Mouse (Mus musculus) adrenal gland, adult 8-10 months (tissue): ENCODE data around the gene Ndufa10. TPM values are rescaled to one million over a fixed set of nuclear protein-coding genes. Genes with fewer than 3 reads are reported as not detected.
"Not testable (repeated sequence)": the region's sequence is repeated elsewhere in the genome, so short reads cannot be mapped to it uniquely, and the experiment has no call there.

Experiments used
- DNase-seq: peaks from one replicate; pipeline ENCODE4 v3.0.0; 2022
- total RNA-seq, 4 experiments: library from RNA; stranded (reverse); gene quantifications; 2 replicates each; pipeline ENCODE4 v1.2.4; 2022

The Ndufa10 gene
- 100 to 1,000 TPM; 209 to 284 (median 255) TPM for total RNA-seq

GRCm38 (mm10) chr1:92473165-92474041 is at the start of gene Ndufa10:
Ndufa10 (minus strand) TSS chr1:92473860.
- DNase-seq, result peak; percentile 89

DNA sequence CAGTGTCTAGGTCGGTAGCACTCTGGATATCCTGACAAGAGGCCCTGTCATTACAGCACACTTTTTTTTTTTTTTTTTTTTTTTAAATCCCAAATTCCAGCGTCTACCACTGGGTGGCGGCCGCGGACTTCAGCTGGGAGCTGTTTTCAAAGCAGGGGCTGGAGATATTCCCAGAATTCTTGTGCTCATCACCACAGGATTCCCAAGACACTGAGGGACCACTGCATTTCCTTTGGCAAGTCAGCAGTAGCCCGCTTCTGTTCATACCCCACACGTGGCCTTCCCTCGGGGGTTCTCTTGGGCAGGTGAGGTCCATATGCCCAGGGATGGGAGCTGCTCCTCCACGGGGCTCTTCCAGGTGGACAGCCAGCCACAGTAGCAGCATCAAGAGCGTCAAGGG is 47.7 kb upstream of the Ndufa10 start:
- no peak for DNase-seq

DNA sequence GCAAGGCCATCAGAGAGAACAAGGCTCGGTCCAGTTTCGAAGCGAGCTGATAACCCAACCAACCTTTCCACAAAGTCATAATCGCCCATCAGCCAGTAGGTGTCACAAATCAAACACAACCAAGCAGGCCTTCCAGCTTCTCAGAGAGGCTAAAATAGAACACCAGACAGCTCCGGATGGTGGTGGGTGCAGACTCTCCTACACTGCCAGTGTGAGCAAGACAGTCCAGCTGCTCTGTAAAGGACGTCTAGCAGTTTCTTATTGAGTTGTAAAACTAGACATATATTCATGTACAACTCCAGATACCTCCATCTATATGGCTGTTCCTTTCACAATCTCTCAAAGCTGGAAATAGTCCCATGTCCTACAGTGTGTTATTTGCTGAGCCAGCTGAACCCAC is 45.4 kb upstream of the Ndufa10 start:
- no peak for DNase-seq

DNA sequence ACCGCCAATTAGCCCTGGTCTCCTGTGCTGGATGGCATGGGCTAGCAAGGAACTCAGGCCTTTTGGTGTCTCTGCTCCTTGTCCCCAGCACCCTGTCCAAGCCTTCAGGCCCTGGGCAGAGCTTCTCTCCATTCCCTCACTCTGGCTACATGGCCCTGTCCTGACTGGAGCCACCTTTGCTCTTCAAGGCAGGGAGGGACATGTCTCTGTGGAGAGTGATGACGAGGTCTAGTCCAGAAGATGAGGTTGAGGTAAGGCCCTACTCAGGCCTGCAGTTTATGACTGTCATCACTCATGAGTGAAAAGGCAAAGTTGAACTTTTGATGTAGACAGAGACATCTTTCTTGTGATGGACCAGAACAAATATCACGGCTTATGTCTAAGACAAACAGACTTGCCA is 44.9 kb upstream of the Ndufa10 start, which contains the start of gene Olfr1414:
Gene Olfr1414, minus strand, starts transcription at position 101 of the 400 bp plus-strand sequence.
- no peak for DNase-seq

DNA sequence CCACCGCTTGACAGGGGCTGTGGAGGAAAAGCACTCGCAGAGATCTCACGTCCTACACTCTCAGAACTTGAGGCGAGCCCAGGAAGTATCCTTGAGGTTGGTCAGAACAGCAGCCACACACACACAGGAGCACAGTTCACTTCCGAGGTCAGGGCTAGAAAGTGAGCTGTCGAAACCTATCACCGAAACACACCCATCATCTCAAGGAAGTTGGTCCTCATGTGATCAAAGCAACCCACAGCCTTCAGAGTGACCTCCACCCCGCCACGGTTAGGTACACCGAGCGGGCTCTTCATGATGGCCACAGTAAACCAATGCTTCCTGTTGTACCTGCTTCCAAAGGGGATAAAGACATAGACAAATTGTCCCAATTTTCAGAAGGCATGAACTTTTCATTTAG is 41.7 kb upstream of the Ndufa10 start:
- peak; percentile 21 for DNase-seq

GRCm38 (mm10) chr1:92511646-92512045 is 38.0 kb upstream of the Ndufa10 start:
- not testable (repeated sequence) for DNase-seq

DNA sequence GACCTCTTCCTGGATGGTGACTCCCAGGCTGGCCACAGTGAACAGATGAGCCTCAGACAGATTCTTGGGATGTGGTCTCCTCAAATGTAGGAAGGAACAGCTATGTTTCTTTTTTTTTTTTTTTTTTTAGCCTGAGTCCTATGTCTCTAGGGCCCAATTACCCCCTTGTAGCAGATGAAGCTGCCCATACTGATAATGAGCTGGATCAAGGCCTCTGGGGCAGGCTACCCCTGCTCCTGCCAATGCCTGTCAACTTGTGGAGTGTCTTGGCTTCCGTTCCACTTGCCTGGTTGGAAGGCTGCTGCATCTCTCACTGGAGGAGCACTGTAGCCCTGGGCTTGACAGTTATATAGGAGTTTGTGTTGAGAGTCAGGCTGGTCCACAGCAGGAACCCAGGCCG is 22.3 kb upstream of the Ndufa10 start, which contains the start of gene Olfr1415:
Gene Olfr1415, minus strand, starts transcription at position 101 of the 400 bp plus-strand sequence.
- DNase-seq, result no peak

GRCm38 (mm10) chr1:92485013-92485412 is 11.4 kb upstream of the Ndufa10 start, which contains the start of gene Olfr1416:
Olfr1416 (minus strand) TSS chr1:92485113.
- no peak for DNase-seq

DNA sequence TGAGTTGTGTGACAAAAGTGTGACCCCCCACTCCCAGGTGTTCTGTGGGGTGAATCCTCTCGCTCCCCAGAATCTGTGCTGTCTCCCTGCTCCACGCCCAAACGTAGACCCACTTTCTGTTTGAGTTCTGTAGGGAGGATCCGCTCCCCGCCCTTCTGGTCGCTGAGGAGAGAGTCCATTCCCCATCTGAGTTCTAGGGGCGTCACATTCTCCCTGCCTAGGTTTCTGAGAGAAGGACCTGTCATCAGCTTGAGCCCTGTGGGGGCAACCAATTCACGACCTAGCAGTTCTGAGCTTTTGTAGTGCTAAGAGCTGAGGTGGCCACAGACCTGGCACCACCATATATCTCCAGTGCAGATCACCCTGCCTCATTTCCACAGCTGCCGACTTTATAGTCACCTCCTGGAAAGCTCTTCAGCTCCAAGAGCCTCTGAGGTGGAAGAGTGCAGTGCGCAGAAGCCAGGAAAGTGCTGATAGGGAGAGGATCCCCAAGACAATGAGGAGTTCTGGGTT is 462 bp upstream of the Ndufa10 start:
- DNase-seq, result no peak

GRCm38 (mm10) chr1:92468891-92469290 is 4.8 kb downstream of the Ndufa10 start:
- no peak for DNase-seq

DNA sequence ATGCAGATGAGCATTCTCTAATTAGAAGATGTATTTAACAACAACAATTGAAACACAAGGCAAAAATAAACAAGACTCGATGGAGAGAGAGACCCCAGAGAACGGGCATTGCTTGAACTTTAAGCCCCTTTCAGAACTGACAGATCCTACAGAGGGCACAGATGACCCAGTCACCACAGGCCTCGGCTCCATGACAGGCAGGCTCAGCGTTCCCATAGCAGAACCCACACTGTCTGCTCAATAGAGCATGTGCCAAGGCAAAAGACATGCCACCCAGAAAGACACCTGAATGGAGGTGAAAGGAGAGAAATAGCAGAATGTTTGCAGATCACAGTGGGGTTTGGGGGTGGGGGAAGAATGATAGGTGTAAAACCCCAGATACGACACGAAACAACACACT is 15.2 kb downstream of the Ndufa10 start:
- no peak for DNase-seq

- DNase-seq, result no peak
Measured at GRCm38 (mm10) chr1:92457758-92458157, 15.9 kb downstream of the Ndufa10 start.

DNA sequence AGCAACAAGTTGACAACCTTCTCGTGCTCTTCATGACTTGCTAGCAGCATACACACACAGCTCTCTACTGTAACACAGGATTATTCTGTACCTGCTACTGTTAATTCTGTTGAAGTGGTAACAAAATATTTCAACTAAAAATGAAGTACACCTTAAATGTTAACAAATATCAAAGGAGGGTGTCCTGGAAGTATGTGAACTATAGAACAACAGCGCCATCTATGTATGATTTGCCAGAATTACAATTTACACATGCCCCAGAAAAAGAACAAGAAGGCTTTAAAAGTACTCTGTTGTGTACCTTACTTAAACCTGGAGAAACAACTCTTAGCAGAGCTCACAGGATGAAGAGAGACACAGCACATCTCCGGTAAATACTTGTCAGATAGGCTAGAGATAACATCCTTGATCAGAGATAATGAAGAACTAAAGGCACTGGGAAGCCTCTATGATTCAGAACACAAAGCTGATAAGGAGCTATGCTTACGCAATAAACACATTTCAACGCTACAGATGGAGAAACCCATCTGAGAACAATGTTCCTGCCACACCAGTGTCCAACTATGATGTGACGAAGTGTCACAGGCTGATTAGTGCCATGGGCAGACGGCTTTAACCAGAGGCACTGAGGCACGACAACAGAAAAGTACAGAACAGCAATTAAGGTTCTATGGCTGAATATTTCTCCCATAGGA is 19.8 kb downstream of the Ndufa10 start:
- no peak for DNase-seq

DNA sequence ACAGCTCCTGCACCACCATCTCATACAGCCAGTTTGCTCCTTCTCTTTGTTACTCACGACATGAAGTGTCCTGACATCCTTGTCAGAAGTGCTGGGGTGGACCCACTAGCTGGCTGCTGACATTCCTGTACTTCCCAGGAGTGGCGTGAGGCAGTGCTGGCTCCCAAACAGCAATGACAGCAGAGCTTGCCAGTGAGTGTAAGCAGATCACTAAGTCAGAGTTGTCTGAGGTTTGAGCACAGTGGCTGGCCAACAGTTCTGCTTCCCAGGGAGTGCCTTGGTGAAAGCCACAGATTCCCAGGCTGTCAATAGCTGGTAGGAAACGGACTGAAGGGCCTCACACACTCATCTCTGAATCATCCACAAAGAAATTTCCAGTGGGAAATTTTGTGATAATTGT is 25.4 kb downstream of the Ndufa10 start:
- DNase-seq, result no peak

DNA sequence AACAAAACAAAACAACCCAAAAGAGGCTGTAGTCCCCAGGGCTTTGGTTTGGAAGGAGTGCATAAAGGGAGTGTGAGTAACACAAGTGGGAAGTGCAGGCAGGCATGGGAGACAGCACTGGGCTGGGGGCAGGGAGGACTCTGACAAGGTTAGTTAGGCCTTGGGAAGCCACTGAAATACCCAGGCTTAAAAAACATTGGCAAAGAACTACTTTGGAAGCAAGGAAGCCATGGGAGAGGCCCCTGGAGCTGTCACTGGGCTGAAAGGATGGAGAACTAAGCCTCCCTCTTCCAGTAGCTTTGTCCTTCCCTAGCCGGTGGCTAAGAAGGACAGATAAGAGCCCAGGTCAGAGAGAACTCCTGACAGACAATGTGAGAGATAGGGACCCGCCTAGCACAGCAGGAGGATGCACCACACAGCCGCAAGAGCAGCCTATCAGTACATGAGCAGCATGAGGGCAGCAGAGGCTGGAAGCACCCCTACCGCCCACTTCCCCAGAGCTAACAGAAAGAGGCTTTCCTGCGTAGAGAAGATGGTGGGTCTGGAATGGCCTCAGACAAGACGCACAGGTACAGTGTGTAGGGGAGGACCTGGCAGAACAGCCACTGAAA is 32.1 kb downstream of the Ndufa10 start:
- peak; percentile 62 for DNase-seq

DNA sequence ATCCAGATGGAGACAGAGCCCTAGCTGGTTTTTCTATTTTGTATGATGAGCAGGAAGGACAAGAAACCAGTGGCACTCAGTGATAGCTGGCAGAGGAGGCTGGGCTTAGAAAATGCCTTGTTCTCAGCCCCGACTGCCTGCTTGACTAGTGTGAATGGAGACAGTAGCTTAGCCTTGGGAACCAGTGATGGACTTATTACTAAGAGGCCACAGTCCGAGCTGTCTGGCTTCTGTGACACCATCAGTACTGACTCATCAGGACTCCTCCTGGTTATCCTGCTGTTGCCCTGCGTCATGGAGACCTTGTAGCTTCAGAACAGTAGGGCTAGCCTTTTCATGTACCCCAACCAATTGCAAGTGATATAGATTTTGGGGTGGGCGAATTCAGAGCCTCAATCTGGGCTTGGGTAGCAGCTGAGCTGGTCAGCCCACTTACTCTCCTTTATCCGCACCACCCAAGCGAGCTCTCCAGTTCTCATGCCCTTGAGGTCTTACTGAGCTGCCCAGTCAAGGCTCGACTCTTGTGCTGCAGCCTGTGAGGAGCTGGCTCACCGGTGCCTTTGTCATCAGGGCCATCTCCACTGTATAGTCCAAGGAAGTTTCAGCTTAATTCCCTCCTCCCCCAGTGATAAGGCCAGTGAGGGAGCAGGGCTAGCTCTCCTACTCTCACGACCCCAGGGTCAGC is 33.5 kb downstream of the Ndufa10 start:
- peak; percentile 63 for DNase-seq

DNA sequence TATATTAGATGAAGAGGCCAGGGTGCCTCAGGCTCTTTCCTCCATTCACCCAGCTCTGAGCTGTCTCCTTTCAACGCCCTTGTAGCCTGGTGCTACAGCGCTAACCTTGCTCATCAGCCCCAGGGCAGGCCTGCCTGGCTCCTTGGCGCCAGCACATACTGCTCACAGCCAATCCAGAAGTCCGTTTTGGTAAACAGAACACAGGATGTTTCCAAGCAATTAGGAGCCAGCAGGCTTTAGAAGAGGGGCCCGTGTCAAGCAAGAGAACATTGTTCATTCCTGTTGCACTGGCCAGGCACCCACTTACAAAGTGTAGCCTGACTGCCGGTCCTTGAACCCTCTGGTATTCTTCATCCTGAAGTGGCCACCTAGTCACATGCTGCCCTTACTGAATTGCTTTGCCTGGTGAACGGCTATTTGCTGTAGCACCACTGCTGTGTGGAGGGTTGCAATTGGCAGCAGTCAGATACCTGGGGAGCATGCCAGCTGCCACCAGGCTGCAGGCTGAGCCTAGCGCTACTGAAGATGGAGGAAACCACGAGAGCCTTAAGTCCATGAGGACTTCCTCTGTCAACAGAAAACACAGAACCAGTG is 35.9 kb downstream of the Ndufa10 start:
- DNase-seq, result peak; percentile 29

DNA sequence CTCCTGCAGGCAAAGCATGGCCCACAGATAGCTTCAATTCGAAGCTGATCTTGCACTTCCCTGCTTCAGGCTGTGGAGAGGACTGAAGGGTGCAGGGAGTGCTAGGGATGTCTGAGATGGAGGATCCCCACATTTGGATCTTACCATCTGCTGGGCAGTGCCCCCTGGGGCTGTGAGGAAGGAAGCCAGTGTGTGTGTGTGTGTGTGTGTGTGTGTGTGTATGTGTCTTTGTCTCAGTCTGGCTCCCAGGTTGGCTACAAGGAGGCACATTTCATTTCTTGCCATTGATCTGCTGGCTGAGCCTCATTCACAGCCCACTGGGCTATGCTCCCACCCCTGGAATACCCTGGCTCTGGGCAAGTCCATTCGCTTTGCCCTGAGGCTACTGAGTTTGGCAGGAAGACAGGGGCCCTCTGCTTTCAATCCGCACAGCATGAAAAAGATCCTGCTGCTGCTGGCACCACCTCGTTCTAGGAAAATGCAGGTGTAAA is 36.8 kb downstream of the Ndufa10 start:
- DNase-seq, result no peak

DNA sequence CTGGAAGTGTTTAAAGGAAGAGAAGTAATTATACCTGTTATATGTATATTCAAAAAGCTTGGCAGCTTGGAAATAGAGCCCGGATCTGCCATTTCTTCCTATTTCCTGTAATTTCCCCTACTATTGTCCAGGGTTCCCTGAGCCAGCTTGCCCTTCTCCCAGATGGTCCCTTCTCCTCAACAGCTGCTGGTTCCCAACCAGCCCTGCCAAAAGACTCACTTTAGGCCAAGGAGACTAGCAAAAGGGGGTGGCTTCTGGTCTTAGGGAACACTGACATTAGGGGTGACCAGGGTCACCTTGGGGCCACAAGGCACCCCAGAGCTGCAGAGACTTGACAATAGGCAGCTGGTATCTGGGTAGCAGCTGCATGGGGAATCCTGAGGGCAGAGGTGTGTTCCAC is 38.7 kb downstream of the Ndufa10 start:
- DNase-seq, result no peak

DNA sequence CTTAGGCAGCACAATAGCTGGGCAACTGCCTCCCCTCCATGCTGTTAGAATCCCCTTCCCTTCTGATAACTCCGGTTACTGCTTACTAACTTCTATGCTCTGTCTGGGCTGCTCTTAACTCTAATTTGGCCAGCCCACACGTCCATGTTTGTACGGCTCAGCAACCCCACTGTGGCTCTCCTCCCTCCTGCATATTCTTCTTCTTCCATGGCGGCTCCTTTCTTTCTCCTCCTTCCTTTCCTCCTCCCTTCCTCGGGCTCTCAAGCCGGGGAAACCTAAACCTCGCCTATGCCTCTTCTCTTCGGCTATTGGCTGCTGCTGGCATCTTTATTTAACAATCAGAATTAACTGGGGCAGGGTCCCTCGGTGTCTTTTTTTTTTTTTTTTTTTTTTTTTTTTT is 40.9 kb downstream of the Ndufa10 start:
- no peak for DNase-seq

- DNase-seq, result no peak
Measured at GRCm38 (mm10) chr1:92432098-92432497, 41.6 kb downstream of the Ndufa10 start.

- no peak for DNase-seq
Measured at GRCm38 (mm10) chr1:92431420-92431819, 42.2 kb downstream of the Ndufa10 start.
